Mouse (Mus musculus): ENCODE data around the gene Dr1. TPM values are rescaled to one million over a fixed set of nuclear protein-coding genes. Genes with fewer than 3 reads are reported as not detected.

The Dr1 gene
- total RNA-seq, 2 experiments from 2014 or later, result 38.5 to 39.7 TPM

Other genes starting within 250 kb of the Dr1 start
- 10 to 100 TPM; 45.9 to 50.6 TPM for gene Mtf2, start 203.2 kb upstream of the Dr1 start, total RNA-seq (2021)
- 10 to 100 TPM; 20.2 to 22.1 TPM for gene Tmed5, start 136.3 kb upstream of the Dr1 start, total RNA-seq (2021)
- under 1 TPM; 0.61 to 0.90 TPM for gene Ccdc18, start 136.0 kb upstream of the Dr1 start, total RNA-seq (2021)
- gene Pigg, start 43.7 kb downstream of the Dr1 start, total RNA-seq (2021), result 10 to 100 TPM; 10.5 to 10.7 TPM
- gene Gm42517, start 99.0 kb downstream of the Dr1 start, total RNA-seq (2021), result 10 to 100 TPM; 76.9 to 78.2 TPM
- under 1 TPM; 0.13 to 0.19 TPM for gene Pde6b, start 119.5 kb downstream of the Dr1 start, total RNA-seq (2021)
- 100 to 1,000 TPM; 253 to 266 TPM for gene Atp5k, start 165.6 kb downstream of the Dr1 start, total RNA-seq (2021)
- gene Mfsd7a, start 180.0 kb downstream of the Dr1 start, total RNA-seq (2021), result under 1 TPM; 0.22 to 0.51 TPM
- 10 to 100 TPM; 60.6 to 64.4 TPM for gene Pcgf3, start 192.3 kb downstream of the Dr1 start, total RNA-seq (2021)

All from left cerebral cortex, postnatal 14 days (tissue).